Mouse (Mus musculus): Measurements from ENCODE around the gene Sept11. TPM values are rescaled to one million over a fixed set of nuclear protein-coding genes. Genes with fewer than 3 reads are reported as not detected.
A peak's percentile ranks its signal among the peaks of the same experiment; 100 is the strongest.

Gene Sept11
- total RNA-seq (2021): 100 to 1,000 TPM; 204 to 212 TPM

DNA sequence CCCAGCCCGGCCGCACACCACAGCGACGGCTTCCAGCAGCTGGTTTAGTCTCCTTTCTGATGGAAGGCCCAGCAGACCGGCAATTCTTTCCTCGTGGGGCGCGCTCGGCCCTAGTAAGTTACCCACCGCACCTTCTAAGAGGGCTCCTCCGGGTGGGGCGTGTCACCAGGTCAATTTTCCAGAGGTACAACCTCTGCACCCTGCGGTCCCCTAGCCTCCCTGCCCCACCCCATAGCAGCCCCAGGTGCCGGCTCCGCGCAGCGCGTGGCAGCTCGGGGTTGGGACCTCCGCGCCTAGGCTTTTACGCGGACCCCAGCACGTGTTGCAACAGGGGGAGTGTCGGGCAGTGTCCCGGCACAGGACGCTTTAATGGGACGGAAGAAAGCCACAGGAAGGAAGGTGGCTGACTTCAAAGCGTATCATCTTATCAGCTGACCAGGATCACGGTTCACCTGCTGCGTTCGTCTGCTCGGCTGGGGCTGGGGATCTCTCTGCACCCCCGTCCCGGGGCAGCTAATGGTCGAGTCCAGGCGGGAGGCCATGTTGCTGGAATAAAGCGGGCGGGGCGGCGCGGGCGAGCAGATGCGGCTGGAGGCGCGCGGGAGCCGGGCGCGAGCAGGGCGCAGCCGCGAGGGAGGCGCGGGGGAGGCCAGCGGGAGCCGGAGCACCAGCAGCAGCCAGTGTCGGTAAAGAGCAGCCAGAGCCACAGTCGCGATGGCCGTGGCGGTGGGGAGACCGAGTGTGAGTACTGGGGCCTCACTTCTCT, at the start of gene Sept11:
Gene Sept11 (plus strand): TSS at position 581 of the 766 bp plus-strand sequence.
- intact Hi-C loops (cut with DNase I): no loop called here
- peak; percentile 95 for DNase-seq

DNA sequence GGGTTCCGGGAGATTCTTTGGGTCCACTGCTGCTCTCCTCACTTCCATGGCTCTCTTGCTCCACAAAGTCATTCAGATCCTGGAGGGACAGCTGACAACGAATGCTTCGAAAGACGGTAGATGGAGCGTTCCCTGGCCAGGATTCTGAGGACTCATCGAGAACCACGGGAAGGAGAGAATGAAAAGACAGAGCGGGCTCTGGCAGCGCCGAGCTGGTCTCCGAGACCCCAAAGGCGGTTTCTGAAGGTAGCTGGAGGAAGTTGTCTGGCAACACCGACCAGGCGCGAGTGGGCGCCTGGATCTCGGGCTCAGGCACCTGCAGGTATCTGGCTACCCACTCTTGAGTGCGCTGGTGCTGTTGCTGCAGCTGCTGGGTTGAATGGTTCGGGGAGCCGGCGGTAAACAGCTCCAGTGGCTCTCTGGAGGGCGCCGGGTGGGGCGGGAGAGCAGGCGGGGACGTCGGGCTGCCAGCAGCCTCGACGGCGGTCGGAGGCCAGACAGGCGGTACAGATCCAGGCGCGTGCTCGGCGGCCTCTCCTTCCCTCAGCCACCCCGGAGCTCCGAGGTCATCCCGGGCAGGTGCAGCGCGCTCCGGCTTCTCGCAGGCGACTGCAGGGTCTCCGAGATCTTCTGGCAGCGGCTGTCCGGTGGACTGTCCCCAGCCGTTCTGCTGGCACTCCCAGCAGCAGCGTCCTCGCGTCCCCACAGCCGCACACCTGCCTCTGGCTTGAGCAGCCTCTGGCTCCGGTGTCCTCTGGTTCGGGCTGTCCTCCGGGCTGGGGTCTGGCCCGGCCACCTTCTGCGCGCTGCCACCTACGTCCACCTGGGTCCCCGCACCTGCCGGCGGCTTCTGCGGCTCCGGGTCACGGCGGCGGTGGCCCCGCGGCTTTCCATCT, 49.3 kb upstream of the Sept11 start:
- DNase-seq: peak; percentile 22
- intact Hi-C loops (cut with DNase I): no loop called here

DNA sequence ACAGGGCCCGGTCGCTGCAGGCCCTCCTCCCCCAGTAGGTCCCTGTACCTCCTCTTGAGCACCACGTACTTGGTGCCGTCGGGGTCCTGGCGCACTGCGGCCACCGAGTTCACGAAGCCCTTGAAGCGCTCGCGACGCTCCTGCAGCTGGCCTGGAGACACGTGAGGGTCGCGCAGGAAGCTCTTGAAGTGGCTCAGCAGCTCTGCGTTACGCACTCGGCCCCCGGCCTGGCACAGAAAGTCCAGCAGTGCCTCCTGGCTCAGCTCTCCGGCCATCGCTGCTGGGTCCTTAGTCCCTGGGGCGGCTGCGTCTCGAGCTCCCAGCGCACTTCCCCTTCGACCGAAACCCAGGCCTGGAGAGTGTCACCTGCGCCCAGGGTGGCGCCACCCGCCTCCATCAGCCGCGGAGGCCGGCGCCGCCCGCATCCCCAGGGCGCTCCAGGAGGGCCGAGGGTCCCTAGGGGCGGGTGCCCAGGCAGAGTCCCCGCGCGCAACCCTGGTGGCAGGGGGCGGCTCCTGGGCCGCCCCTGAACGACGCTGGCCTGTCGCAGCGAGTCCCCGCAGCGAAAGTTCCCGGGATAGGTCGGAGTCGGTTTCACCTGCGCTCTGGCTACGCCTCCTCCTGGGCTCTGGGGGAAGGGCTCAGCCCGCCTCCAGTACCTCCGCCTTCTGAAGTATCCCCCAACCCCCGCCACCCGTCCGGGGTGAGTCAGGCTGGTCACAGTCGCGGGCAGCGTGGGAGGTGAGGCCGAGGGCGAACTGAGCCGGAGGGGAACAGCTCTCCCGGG, 48.5 kb upstream of the Sept11 start, which contains the start of gene Sowahb:
Gene Sowahb (minus strand): TSS at position 439 of the 787 bp plus-strand sequence.
- intact Hi-C loops (cut with DNase I): no loop called here
- DNase-seq: peak; percentile 29

DNA sequence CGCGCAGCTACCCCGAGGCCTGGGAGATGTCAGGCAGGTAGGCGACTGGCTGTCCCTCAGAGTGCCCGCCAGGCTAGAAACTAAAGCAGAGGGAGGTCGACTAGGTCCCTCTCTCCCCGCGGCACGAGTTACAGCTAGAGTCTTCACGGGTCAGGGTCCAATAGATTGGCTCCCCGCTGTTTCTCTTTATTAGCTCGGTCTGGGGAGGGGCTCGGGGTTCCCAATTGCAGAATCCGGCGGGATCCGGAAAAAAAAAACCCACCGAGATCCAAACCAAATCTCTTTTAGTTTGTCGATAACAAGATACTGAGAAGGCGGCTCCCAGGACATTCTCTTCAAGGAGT, 47.9 kb upstream of the Sept11 start:
- DNase-seq: no peak
- intact Hi-C loops (cut with DNase I): no loop called here

DNA sequence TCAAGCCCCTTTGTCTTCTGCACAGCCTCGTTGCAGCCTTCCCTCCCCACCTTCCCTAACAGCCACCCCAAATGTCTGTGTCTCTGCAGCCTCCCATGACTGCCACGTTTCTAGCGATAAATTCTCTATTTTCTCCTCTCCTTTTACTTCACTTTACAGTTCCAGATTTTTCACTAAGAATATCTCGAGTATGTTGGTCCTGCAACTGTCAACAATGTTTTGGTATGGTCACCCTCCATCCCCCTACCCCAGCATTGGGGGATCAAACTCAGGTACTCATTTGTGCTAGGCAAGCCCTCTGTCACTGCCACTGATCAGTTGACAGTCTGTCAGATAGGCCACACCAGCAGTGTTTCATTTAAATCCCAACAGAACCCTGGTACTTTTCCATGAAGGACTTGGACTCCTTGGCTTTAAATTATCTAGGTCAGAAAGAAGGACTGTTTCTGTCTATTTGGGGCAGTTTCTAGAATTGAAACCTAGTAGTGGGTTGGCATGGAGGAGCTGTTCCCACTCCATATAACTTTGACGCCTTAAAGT, 46.9 kb upstream of the Sept11 start:
- intact Hi-C loops (cut with DNase I): no loop called here
- no peak for DNase-seq

- peak; percentile 82 for DNase-seq
- intact Hi-C loops (cut with DNase I): no loop called here
Measured at GRCm38 (mm10) chr5:93048481-93049240, 44.6 kb upstream of the Sept11 start.

DNA sequence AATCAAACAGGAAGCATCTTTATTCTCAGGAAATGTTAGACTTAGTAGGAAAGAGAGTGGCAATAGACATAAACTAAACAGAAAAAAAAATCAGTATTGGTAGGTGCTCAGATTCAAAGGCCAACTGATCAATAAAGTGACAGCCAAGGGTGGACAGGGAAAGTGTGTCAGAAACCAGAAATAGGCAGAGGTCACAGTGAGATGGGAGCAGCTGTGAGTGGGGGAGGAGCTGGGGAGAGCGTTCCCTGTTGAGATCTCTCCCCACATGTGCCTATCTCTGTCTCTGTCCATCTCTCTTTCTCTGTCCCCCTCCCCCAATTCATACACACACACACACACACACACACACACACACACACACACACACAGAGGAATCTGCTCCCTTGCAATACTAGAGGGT, 43.3 kb upstream of the Sept11 start:
- intact Hi-C loops (cut with DNase I): no loop called here
- no peak for DNase-seq

- intact Hi-C loops (cut with DNase I): no loop called here
- DNase-seq: no peak
Measured at GRCm38 (mm10) chr5:93051041-93051440, 42.2 kb upstream of the Sept11 start.

GRCm38 (mm10) chr5:93051951-93052350, 41.3 kb upstream of the Sept11 start:
- peak; percentile 67 for DNase-seq
- intact Hi-C loops (cut with DNase I): no loop called here

DNA sequence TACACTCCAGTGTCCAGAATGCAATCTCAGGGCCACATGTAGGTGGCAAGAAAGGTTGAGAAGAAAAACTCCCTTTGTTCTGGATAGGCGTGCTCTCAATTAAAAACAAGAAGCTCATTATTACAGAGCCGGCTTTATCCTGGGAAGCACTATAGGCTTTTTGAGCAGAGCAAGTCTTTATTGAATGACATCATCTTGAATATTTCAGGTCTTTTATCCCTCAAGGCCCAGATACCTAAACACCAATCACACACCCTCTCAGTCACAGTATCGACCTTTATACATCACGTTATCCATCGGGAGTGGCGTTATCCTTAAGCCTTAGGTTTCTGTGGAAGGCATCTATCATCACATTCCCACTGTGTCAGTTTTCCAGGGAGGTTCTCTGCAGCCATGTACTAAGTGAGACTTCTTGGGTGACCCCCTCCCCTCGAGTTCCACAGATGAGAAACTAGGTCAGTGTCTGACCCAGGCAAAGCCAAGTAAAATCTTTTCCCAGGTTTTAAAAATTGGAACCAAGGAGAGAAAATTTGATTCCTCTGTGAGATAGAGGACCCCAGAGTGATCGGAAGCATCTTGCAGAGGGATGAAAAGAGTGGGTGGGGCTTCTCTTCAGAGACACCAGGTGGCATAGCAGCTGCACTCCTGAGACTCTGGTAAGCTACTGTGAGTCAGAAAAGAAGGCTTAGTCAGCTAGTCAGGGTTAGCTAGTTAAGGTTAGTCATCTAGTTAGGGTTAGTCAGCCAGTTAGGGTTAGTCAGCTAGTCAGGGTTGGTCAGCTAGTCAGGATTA, 39.4 kb upstream of the Sept11 start:
- intact Hi-C loops (cut with DNase I): no loop called here
- no peak for DNase-seq

GRCm38 (mm10) chr5:93060865-93061264, 32.4 kb upstream of the Sept11 start:
- intact Hi-C loops (cut with DNase I): no loop called here

GRCm38 (mm10) chr5:93077661-93078323, 15.4 kb upstream of the Sept11 start:
- intact Hi-C loops (cut with DNase I): no loop called here
- no peak for DNase-seq

More at GRCm38 (mm10) chr5:93060865-93061264, 32.4 kb upstream of the Sept11 start:
- DNase-seq: no peak

DNA sequence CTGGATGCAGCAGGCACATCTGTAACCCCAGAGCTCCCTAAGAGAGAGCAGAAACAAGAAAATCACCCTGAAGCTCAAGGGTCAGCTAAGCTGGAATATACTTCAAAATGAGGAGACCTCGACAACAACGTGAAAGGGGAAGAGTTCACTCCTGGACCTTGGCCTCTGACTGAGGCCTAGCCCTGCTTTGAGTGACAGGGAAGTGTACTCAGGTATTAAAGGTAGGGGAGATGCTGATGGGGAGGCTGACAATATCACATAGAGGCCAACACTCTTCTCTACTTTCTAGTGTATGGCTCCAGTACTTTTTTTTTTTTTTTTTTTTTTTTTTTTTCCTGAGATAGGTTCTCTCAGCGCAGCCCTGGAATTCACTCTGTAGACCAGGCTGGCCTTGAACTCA, 13.6 kb upstream of the Sept11 start:
- intact Hi-C loops (cut with DNase I): no loop called here
- DNase-seq: no peak

DNA sequence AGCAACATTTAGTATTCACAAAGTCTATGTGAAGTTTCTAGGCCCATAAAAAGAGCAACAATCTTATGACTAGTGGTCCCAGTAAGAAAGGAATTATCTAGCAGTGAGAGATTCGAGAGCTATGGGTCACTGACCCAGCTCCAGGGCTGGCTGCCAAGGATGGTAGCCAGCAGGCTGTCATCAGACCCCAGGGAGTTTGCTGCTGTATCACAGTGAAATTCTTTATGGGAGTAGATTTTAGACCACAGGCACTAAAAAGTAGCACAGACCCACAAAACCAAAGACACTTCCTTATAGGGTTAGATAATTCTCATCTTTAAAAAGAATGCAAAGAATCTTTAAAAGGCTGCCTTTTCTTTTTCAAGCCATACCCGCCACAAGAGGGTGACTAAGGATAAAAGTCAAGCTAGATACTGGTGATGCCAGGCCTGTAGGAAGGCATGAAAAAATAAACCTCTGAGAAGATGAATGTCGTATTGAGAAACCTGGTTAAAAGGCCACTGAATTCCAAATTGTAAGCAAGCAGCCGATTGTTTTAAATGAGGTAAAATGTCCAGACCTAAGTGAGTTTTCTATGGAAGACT, 8.1 kb upstream of the Sept11 start:
- intact Hi-C loops (cut with DNase I): no loop called here
- DNase-seq: peak; percentile 28

GRCm38 (mm10) chr5:93085900-93086299, 7.3 kb upstream of the Sept11 start:
- DNase-seq: no peak
- intact Hi-C loops (cut with DNase I): no loop called here

GRCm38 (mm10) chr5:93091266-93091665, 2.0 kb upstream of the Sept11 start:
- intact Hi-C loops (cut with DNase I): no loop called here

GRCm38 (mm10) chr5:93092147-93092781, 973 bp upstream of the Sept11 start:
- intact Hi-C loops (cut with DNase I): no loop called here
- DNase-seq: peak; percentile 32

More at GRCm38 (mm10) chr5:93091266-93091665, 2.0 kb upstream of the Sept11 start:
- DNase-seq: no peak
